Mouse (Mus musculus) lung, adult 2 months (tissue): ENCODE data around the gene Map3k19. TPM values are rescaled to one million over a fixed set of nuclear protein-coding genes. Genes with fewer than 3 reads are reported as not detected.

Experiments used
- DNase-seq: peaks from one replicate; pipeline ENCODE4 v3.0.0; 2022
- H3K4me1 ChIP-seq: fragments of 200-500 bp; 2 replicates; pipeline ENCODE4 v1.6.1; 2011; ENCODE audit warnings: low read length; ENCODE audit not compliant: control insufficient read depth, insufficient read depth
- H3K4me3 ChIP-seq: fragments of 200-500 bp; replicated peaks from 2 replicates; pipeline ENCODE3; 2011; ENCODE audit warnings: low read depth, mild to moderate bottlenecking, control low read depth, low read length; ENCODE audit errors: extremely low read depth
- CTCF ChIP-seq: fragments of 200-500 bp; IDR thresholded peaks from 2 replicates; pipeline ENCODE4 v1.5.1; 2011; ENCODE audit warnings: mild to moderate bottlenecking, low read length, control low read depth; ENCODE audit not compliant: insufficient read depth
- POLR2A ChIP-seq: fragments of 200-500 bp; IDR thresholded peaks from 2 replicates; pipeline ENCODE4 v1.6.1; 2011; ENCODE audit warnings: low read depth, mild to moderate bottlenecking, control low read depth, low read length, borderline replicate concordance; ENCODE audit errors: extremely low read depth
- WGBS: fragments of 180-500 bp; shearing (Covaris S2); methylation state at CpG from one replicate; pipeline ENCODE4 v1.1.7; 2018; 5-methylcytosine and 5-hydroxymethylcytosine counted together
- polyA plus RNA-seq: library from polyadenylated mRNA; depleted of rRNA; stranded (reverse); fragments of >200 nt; gene quantifications from 2 replicates; pipeline ENCODE4 v1.2.3, GENCODE M21; 2012; rRNA removed

Gene Map3k19
- polyA plus RNA-seq, 1 experiment, result 2.7 TPM

DNA sequence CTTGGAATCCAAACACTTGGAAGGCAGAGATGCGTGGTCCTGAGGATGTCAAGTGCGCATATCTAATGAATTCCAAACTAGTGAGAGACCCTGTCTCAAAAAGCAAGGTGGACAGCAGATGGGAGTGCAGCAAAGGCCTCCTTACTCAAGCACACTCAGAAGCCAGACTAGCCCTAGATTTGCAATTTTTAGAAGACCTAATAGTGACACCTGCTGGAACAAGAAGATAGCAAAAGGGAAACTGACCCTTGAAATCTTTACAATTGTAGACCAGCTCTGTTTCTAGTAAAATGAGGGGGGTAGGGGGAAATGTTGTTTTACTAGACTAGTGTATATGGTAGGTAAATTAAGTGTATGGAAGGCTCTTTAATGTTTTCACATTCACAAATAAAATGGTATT, 89.4 kb downstream of the Map3k19 start:
- no peak for DNase-seq
- 69% methylated on average over 2 of the region's 2 CpGs for WGBS
- Histone ChIP-seq H3K4me1 (no peaks in the 10 kb centered on the region), H3K4me3 (no peak overlapping the region)
- TF ChIP-seq POLR2A (no peak), CTCF (no peak)

Other genes with a start within 250 kb of the Map3k19 start
- 25.3 and 35.9 TPM in 2 replicates for gene Tmem163, start 175.5 kb downstream of the Map3k19 start, polyA plus RNA-seq
- 0.05 TPM in 1 of 2 replicates, not detected in the other for gene Acmsd, start 125.6 kb downstream of the Map3k19 start, polyA plus RNA-seq
- gene Ccnt2, start 80.9 kb downstream of the Map3k19 start, polyA plus RNA-seq, result 21.4 and 27.6 TPM in 2 replicates
- gene Rab3gap1, start 13.7 kb upstream of the Map3k19 start, polyA plus RNA-seq, result 20.4 and 22.2 TPM in 2 replicates
- gene Zranb3, start 248.0 kb upstream of the Map3k19 start, polyA plus RNA-seq, result 0.72 and 1.1 TPM in 2 replicates
- gene R3hdm1, start 248.3 kb upstream of the Map3k19 start, polyA plus RNA-seq, result 29.8 and 34.2 TPM in 2 replicates